Mouse (Mus musculus): Measurements from ENCODE around the gene Rnf6. TPM values are rescaled to one million over a fixed set of nuclear protein-coding genes. Genes with fewer than 3 reads are reported as not detected.

The Rnf6 gene
- polyA plus RNA-seq (2016; fragmentation: Nextera tagmentation; extraction: Ambion mirVana), result 24.2 and 25.1 TPM in 2 replicates

- H3K9me3 ChIP-seq (replicated peaks), result no peaks in the 10 kb centered on the region
- peak within 1 kb of the TSS; percentile 74 for H3K4me3 ChIP-seq
- peaks cover 35% of the 10 kb centered on the region for H3K36me3 ChIP-seq
- peak; percentile 95 for DNase-seq (ENCODE audit: low spot score)
- H3K27me3 ChIP-seq (ENCODE audit: low read depth, poor library complexity, severe bottlenecking), result no peaks in the 10 kb centered on the region
- peak within 1 kb of the TSS; percentile 98 for H3K27ac ChIP-seq (replicated peaks)
- peaks cover 22% of the 10 kb centered on the region for H3K4me1 ChIP-seq
- WGBS, result under 1% methylated on average over 67 of the region's 67 CpGs
These were observed at the start of gene Rnf6 for GRCm38 (mm10) chr5:146220879-146221714. Gene Rnf6 (minus strand): TSS chr5:146221555.

GRCm38 (mm10) chr5:146270593-146270992 is 49.2 kb upstream of the Rnf6 start:
- Histone ChIP-seq H3K9me3 (replicated peaks) (no peaks in the 10 kb centered on the region), H3K4me1 (no peaks in the 10 kb centered on the region), H3K27me3 (ENCODE audit: low read depth, poor library complexity, severe bottlenecking) (no peaks in the 10 kb centered on the region), H3K36me3 (peaks cover 56% of the 10 kb centered on the region), H3K4me3 (no peak overlapping the region), H3K27ac (replicated peaks) (no peak overlapping the region)
- WGBS, result 82% methylated on average over 9 of the region's 9 CpGs
- no peak for DNase-seq (ENCODE audit: low spot score)

GRCm38 (mm10) chr5:146267776-146268175 is 46.4 kb upstream of the Rnf6 start:
- no peak overlapping the region for H3K27ac ChIP-seq (replicated peaks)
- peaks cover 31% of the 10 kb centered on the region for H3K36me3 ChIP-seq
- H3K4me3 ChIP-seq, result no peak overlapping the region
- WGBS, result 92% methylated on average over 7 of the region's 7 CpGs
- H3K27me3 ChIP-seq (ENCODE audit: low read depth, poor library complexity, severe bottlenecking), result no peaks in the 10 kb centered on the region
- no peaks in the 10 kb centered on the region for H3K4me1 ChIP-seq
- H3K9me3 ChIP-seq (replicated peaks), result no peaks in the 10 kb centered on the region
- no peak for DNase-seq (ENCODE audit: low spot score)

GRCm38 (mm10) chr5:146265934-146266591 is 44.7 kb upstream of the Rnf6 start:
- no peak overlapping the region for H3K27ac ChIP-seq (replicated peaks)
- no peaks in the 10 kb centered on the region for H3K9me3 ChIP-seq (replicated peaks)
- DNase-seq (ENCODE audit: low spot score), result no peak
- peaks cover 31% of the 10 kb centered on the region for H3K36me3 ChIP-seq
- no peaks in the 10 kb centered on the region for H3K27me3 ChIP-seq (ENCODE audit: low read depth, poor library complexity, severe bottlenecking)
- 82% methylated on average over 4 of the region's 6 CpGs for WGBS
- H3K4me1 ChIP-seq, result no peaks in the 10 kb centered on the region
- no peak overlapping the region for H3K4me3 ChIP-seq

- no peaks in the 10 kb centered on the region for H3K4me1 ChIP-seq
- no peak overlapping the region for H3K4me3 ChIP-seq
- no peak overlapping the region for H3K27ac ChIP-seq (replicated peaks)
- whole genome bisulfite sequencing, result 50% methylated on average over 9 of the region's 9 CpGs
- peaks cover 42% of the 10 kb centered on the region for H3K36me3 ChIP-seq
- 0 out of 2 replicates have a peak, but pooled peaks cover 3% of the 10 kb centered on the region for H3K9me3 ChIP-seq (replicated peaks)
- no peak for DNase-seq (ENCODE audit: low spot score)
- H3K27me3 ChIP-seq (ENCODE audit: low read depth, poor library complexity, severe bottlenecking), result no peaks in the 10 kb centered on the region
These were observed 38.6 kb upstream of the Rnf6 start for GRCm38 (mm10) chr5:146260003-146260402.

- Histone ChIP-seq H3K9me3 (replicated peaks) (no peaks in the 10 kb centered on the region), H3K36me3 (peaks cover 40% of the 10 kb centered on the region), H3K27me3 (ENCODE audit: low read depth, poor library complexity, severe bottlenecking) (no peaks in the 10 kb centered on the region), H3K4me3 (no peak overlapping the region), H3K4me1 (no peaks in the 10 kb centered on the region), H3K27ac (replicated peaks) (no peak overlapping the region)
- 90% methylated on average over 5 of the region's 5 CpGs for WGBS
- DNase-seq (ENCODE audit: low spot score), result no peak
These were observed 32.3 kb upstream of the Rnf6 start for GRCm38 (mm10) chr5:146253644-146254043.

- no peaks in the 10 kb centered on the region for H3K9me3 ChIP-seq (replicated peaks)
- no peak overlapping the region for H3K27ac ChIP-seq (replicated peaks)
- peaks cover 29% of the 10 kb centered on the region for H3K36me3 ChIP-seq
- H3K27me3 ChIP-seq (ENCODE audit: low read depth, poor library complexity, severe bottlenecking), result no peaks in the 10 kb centered on the region
- WGBS, result 91% methylated on average over 5 of the region's 5 CpGs
- peaks cover 10% of the 10 kb centered on the region; the same call in 1 of the 2 replicates for H3K4me1 ChIP-seq
- no peak overlapping the region for H3K4me3 ChIP-seq
- DNase-seq (ENCODE audit: low spot score), result no peak
These were observed 30.5 kb upstream of the Rnf6 start for GRCm38 (mm10) chr5:146251663-146252429.

GRCm38 (mm10) chr5:146250369-146251075 is 29.2 kb upstream of the Rnf6 start:
- Histone ChIP-seq H3K9me3 (replicated peaks) (no peaks in the 10 kb centered on the region), H3K27me3 (ENCODE audit: low read depth, poor library complexity, severe bottlenecking) (no peaks in the 10 kb centered on the region), H3K4me3 (no peak overlapping the region), H3K36me3 (peaks cover 23% of the 10 kb centered on the region), H3K27ac (replicated peaks) (no peak overlapping the region), H3K4me1 (peaks cover 13% of the 10 kb centered on the region; the same call in 1 of the 2 replicates)
- WGBS, result 93% methylated on average over 12 of the region's 12 CpGs
- DNase-seq (ENCODE audit: low spot score), result no peak

- WGBS, result 92% methylated on average over 10 of the region's 10 CpGs
- H3K4me1 ChIP-seq, result peaks cover 13% of the 10 kb centered on the region; the same call in 1 of the 2 replicates
- DNase-seq (ENCODE audit: low spot score), result no peak
- H3K27me3 ChIP-seq (ENCODE audit: low read depth, poor library complexity, severe bottlenecking), result no peaks in the 10 kb centered on the region
- H3K9me3 ChIP-seq (replicated peaks), result no peaks in the 10 kb centered on the region
- no peak overlapping the region for H3K4me3 ChIP-seq
- H3K36me3 ChIP-seq, result peaks cover 20% of the 10 kb centered on the region
- H3K27ac ChIP-seq (replicated peaks), result no peak overlapping the region
These were observed 27.4 kb upstream of the Rnf6 start for GRCm38 (mm10) chr5:146248746-146249145.

GRCm38 (mm10) chr5:146247709-146248108 is 26.4 kb upstream of the Rnf6 start:
- Histone ChIP-seq H3K27me3 (ENCODE audit: low read depth, poor library complexity, severe bottlenecking) (no peaks in the 10 kb centered on the region), H3K9me3 (replicated peaks) (no peaks in the 10 kb centered on the region), H3K4me1 (peaks cover 13% of the 10 kb centered on the region; the same call in 1 of the 2 replicates), H3K27ac (replicated peaks) (no peak overlapping the region), H3K4me3 (no peak overlapping the region), H3K36me3 (peaks cover 19% of the 10 kb centered on the region)
- 43% methylated on average over 5 of the region's 5 CpGs for WGBS
- DNase-seq (ENCODE audit: low spot score), result no peak

GRCm38 (mm10) chr5:146246386-146246785 is 25.0 kb upstream of the Rnf6 start:
- Histone ChIP-seq H3K4me1 (peaks cover 13% of the 10 kb centered on the region; the same call in 1 of the 2 replicates), H3K4me3 (no peak overlapping the region), H3K36me3 (peaks cover 19% of the 10 kb centered on the region), H3K9me3 (replicated peaks) (no peaks in the 10 kb centered on the region), H3K27me3 (ENCODE audit: low read depth, poor library complexity, severe bottlenecking) (no peaks in the 10 kb centered on the region), H3K27ac (replicated peaks) (no peak overlapping the region)
- WGBS, result 90% methylated on average over 1 of the region's 1 CpGs
- no peak for DNase-seq (ENCODE audit: low spot score)
